Mouse (Mus musculus) layer of hippocampus, postnatal 14 days (tissue): ENCODE measurements around the gene Vars2. TPM values are rescaled to one million over a fixed set of nuclear protein-coding genes. Genes with fewer than 3 reads are reported as not detected.

Source experiments
- DNase-seq, 2 experiments: peaks; one replicate each; pipeline ENCODE4 v3.0.0; 2021 to 2022; ENCODE audit warnings: low spot score in 2 of 2, mixed read lengths in 1 of 2
- total RNA-seq, 2 experiments: library from RNA; stranded (reverse); gene quantifications; 2 replicates each; pipeline ENCODE4 v1.2.3; 2021

The Vars2 gene
- total RNA-seq, 2 experiments from 2014 or later: 34.3 to 34.8 TPM

GRCm38 (mm10) chr17:35636363-35636762 is 31.0 kb downstream of the Vars2 start:
- peak in 1 of 2 experiments; percentile 16 for DNase-seq

GRCm38 (mm10) chr17:35635699-35636111 is 31.7 kb downstream of the Vars2 start:
- DNase-seq: peak; percentile 65 to 86

- peak in 1 of 2 experiments; percentile 26 for DNase-seq
Measured at GRCm38 (mm10) chr17:35635202-35635601, 32.2 kb downstream of the Vars2 start.

- peak; percentile 15 to 31 for DNase-seq
Measured at GRCm38 (mm10) chr17:35633992-35634391, 33.4 kb downstream of the Vars2 start.

- no peak for DNase-seq
Measured at GRCm38 (mm10) chr17:35626537-35626936, 40.9 kb downstream of the Vars2 start, which contains the start of gene Gm9573. Gm9573 (minus strand) TSS chr17:35626637.

- no peak for DNase-seq
Measured at GRCm38 (mm10) chr17:35617127-35617526, 50.3 kb downstream of the Vars2 start.

Other genes starting within 250 kb of the Vars2 start
- not detected for gene H2-Q6, start 242.7 kb downstream of the Vars2 start, total RNA-seq
- gene H2-Q7, start 228.4 kb downstream of the Vars2 start, total RNA-seq: under 1 TPM; 0.41 to 0.43 TPM
- not detected for gene H2-Q10, start 197.5 kb downstream of the Vars2 start, total RNA-seq
- under 1 TPM in 1 of 2 experiments, not detected in 1; 0.48 TPM for gene Pou5f1, start 161.6 kb downstream of the Vars2 start, total RNA-seq
- gene Tcf19, start 150.8 kb downstream of the Vars2 start, total RNA-seq: 1 to 10 TPM; 5.3 to 6.5 TPM
- gene Cchcr1, start 150.5 kb downstream of the Vars2 start, total RNA-seq: 1 to 10 TPM; 6.1 to 6.5 TPM
- under 1 TPM in 1 of 2 experiments, not detected in 1; 0.55 TPM for gene Psors1c2, start 134.4 kb downstream of the Vars2 start, total RNA-seq
- gene Cdsn, start 115.5 kb downstream of the Vars2 start, total RNA-seq: under 1 TPM; 0.14 to 0.44 TPM
- gene 2300002M23Rik, start 100.1 kb downstream of the Vars2 start, total RNA-seq: not detected
- gene Sfta2, start 66.0 kb downstream of the Vars2 start, total RNA-seq: not detected
- gene Gm9573, start 41.0 kb downstream of the Vars2 start, total RNA-seq: not detected
- not detected for gene Mucl3, start 23.9 kb downstream of the Vars2 start, total RNA-seq
- 10 to 100 TPM; 23.9 to 25.8 TPM for gene Gtf2h4, start 6.1 kb upstream of the Vars2 start, total RNA-seq
- 10 to 100 TPM; 73.6 to 81.0 TPM for gene Ddr1, start 37.0 kb upstream of the Vars2 start, total RNA-seq
- 1 to 10 TPM; 3.8 to 4.2 TPM for gene Ier3, start 154.1 kb upstream of the Vars2 start, total RNA-seq
- 100 to 1,000 TPM; 139 to 147 TPM for gene Flot1, start 155.6 kb upstream of the Vars2 start, total RNA-seq
- gene Tubb5, start 170.7 kb upstream of the Vars2 start, total RNA-seq: 100 to 1,000 TPM; 615 to 684 TPM
- 10 to 100 TPM; 13.6 to 15.0 TPM for gene Mdc1, start 173.9 kb upstream of the Vars2 start, total RNA-seq
- 1 to 10 TPM; 3.9 to 4.7 TPM for gene Nrm, start 193.7 kb upstream of the Vars2 start, total RNA-seq
- 10 to 100 TPM; 13.4 to 14.0 TPM for gene Ppp1r18, start 198.0 kb upstream of the Vars2 start, total RNA-seq
- gene Dhx16, start 212.2 kb upstream of the Vars2 start, total RNA-seq: 10 to 100 TPM; 30.3 to 33.6 TPM
- 10 to 100 TPM; 61.8 to 71.4 TPM for gene 2310061I04Rik, start 229.8 kb upstream of the Vars2 start, total RNA-seq
- gene Atat1, start 242.5 kb upstream of the Vars2 start, total RNA-seq: 10 to 100 TPM; 82.6 to 87.1 TPM
- 10 to 100 TPM; 41.2 to 42.7 TPM for gene Mrps18b, start 248.8 kb upstream of the Vars2 start, total RNA-seq
- 10 to 100 TPM; 68.3 to 74.5 TPM for gene Ppp1r10, start 248.8 kb upstream of the Vars2 start, total RNA-seq